ENCODE assay signal across 17 mouse cellular contexts in the genomic region with DNA sequence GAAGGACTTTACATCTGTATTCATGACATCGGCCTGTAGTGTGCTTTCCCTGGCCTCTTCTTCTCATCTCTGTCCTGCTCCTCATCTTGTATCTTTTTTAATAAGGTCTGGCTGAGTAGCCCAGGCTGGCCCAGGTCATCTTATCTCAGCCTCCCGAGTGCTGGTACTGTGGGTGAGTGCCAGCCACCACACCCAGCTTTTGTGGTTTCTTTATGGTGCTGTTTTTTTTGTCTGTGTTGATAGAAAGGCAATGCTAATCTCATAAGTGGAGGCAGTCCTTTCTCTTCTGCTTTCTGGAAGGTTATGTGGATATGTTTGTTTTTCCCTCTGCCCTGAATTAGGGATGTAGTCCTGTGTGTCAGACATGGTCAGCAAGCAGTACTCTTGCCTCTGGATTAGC. TPM values are rescaled to one million over a fixed set of nuclear protein-coding genes. Genes with fewer than 3 reads are reported as not detected.
A peak's percentile ranks its signal among the peaks of the same experiment; 100 is the strongest.
DNase-seq lines count a peak whose midpoint lies in the region; ATAC-seq lines count a peak whose summit lies in the region.
"Had no signal": no experiment of that assay in that cellular context is flagged by ENCODE, and none has a peak within 500 bp of the region (broad histone marks: within the 10 kb centered on the region; RNA-seq: fewer than 3 reads in every experiment).

No protein-coding gene starts in this region.

- no peaks in the 10 kb centered on the region for H3K9me3 ChIP-seq in midbrain, embryonic 11.5 days (ENCODE audit: control insufficient read depth, low read length)

- H3K4me2 ChIP-seq in midbrain, embryonic 11.5 days: no peak overlapping the region

- ATAC-seq in megakaryocyte-erythroid progenitor cell, adult 5-6 weeks (replicated peaks; ENCODE audit: low FRiP score, low TSS enrichment, poor library complexity, severe bottlenecking): peak; percentile 78
- no peak for ATAC-seq in midbrain, embryonic 11.5 days (ENCODE audit: low FRiP score)
- ATAC-seq: Patski had no signal

- peak; percentile 61 for DNase-seq in spleen, adult 12 weeks (ENCODE audit: low spot score)
- no peak for DNase-seq in spleen, adult 18-20 months
- DNase-seq in c-Kit-positive CD71-positive TER-119-positive erythroid progenitor cells, embryonic 14.5 days (ENCODE audit: low spot score): peak; percentile 68
- DNase-seq in liver: peak; percentile 78
- no peak for DNase-seq in thymus, adult 18-20 months
- no peak for DNase-seq in layer of hippocampus, postnatal 10 days (ENCODE audit: low spot score in 2 of 2)
- no peak for DNase-seq in midbrain, embryonic 11.5 days (ENCODE audit: low spot score, missing footprints)
- DNase-seq: cerebellum, adult 9-10 months; heart, postnatal 10 days; kidney, adult 9 months; thymus, postnatal 25 days had no signal

- 88% methylated on average over 2 of the region's 2 CpGs for WGBS in midbrain, embryonic 11.5 days

- H3K4me3 ChIP-seq in midbrain, embryonic 11.5 days (ENCODE audit: low read depth, low read length): no peak overlapping the region
- H3K4me3 ChIP-seq: left cerebral cortex, adult 2 months had no signal

- H3K27ac ChIP-seq in midbrain, embryonic 11.5 days (ENCODE audit: low read depth, low read length): no peak overlapping the region
- H3K27ac ChIP-seq: left cerebral cortex, adult 2 months had no signal

- H3K4me1 ChIP-seq in midbrain, embryonic 11.5 days (ENCODE audit: control insufficient read depth, insufficient read depth, low read length): peaks cover 3% of the 10 kb centered on the region

- no peaks in the 10 kb centered on the region; the same call in 1 of the 2 replicates for H3K36me3 ChIP-seq in midbrain, embryonic 11.5 days (ENCODE audit: control insufficient read depth, insufficient read depth, low read length)

- no peaks in the 10 kb centered on the region for H3K27me3 ChIP-seq in midbrain, embryonic 11.5 days (ENCODE audit: control insufficient read depth, insufficient read depth, low read length)
- H3K27me3 ChIP-seq: Patski had no signal

- H3K9ac ChIP-seq in midbrain, embryonic 11.5 days (ENCODE audit: low read length): no peak overlapping the region

RNA-seq across cellular contexts. Expression of a gene that starts 28.2 kb away (rescaled TPM):
- 31.6 and 33.3 TPM in 2 replicates for total RNA-seq in megakaryocyte-erythroid progenitor cell, adult 5-6 weeks (2014; fragmentation: Nextera tagmentation)
- total RNA-seq in megakaryocyte-erythroid progenitor cell, adult 5-6 weeks (2017): 9.4 and 10.0 TPM in 2 replicates
- 100 to 1,000 TPM; 129 to 132 TPM for total RNA-seq in layer of hippocampus, postnatal 10 days (2021)
- polyA plus RNA-seq in midbrain, embryonic 11.5 days (2014; fragmentation: Nextera tagmentation; extraction: Ambion mirVana): 17.3 and 17.5 TPM in 2 replicates

RNA-seq across cellular contexts. Expression of a gene that starts 31.8 kb away (rescaled TPM):
- total RNA-seq in megakaryocyte-erythroid progenitor cell, adult 5-6 weeks (2014; fragmentation: Nextera tagmentation): 2.6 TPM in 1 of 2 replicates, not detected in the other
- not detected in 2 replicates for total RNA-seq in megakaryocyte-erythroid progenitor cell, adult 5-6 weeks (2017)
- total RNA-seq in layer of hippocampus, postnatal 10 days (2021): under 1 TPM; 0.45 to 0.64 TPM
- polyA plus RNA-seq in midbrain, embryonic 11.5 days (2014; fragmentation: Nextera tagmentation; extraction: Ambion mirVana): not detected in 2 replicates
- total RNA-seq: heart, adult 8-10 months; liver, adult 2 months had no signal
- polyA plus RNA-seq: hindbrain, embryonic 16.5 days; Patski had no signal

RNA-seq across cellular contexts. Expression of a gene that starts 42.0 kb away (rescaled TPM):
- 79.6 and 114 TPM in 2 replicates for total RNA-seq in megakaryocyte-erythroid progenitor cell, adult 5-6 weeks (2014; fragmentation: Nextera tagmentation)
- 58.8 and 83.3 TPM in 2 replicates for total RNA-seq in megakaryocyte-erythroid progenitor cell, adult 5-6 weeks (2017)
- total RNA-seq in layer of hippocampus, postnatal 10 days (2021): 10 to 100 TPM; 55.7 to 66.6 TPM
- polyA plus RNA-seq in midbrain, embryonic 11.5 days (2014; fragmentation: Nextera tagmentation; extraction: Ambion mirVana): 51.9 and 53.0 TPM in 2 replicates

RNA-seq across cellular contexts. Expression of a gene that starts 55.5 kb away (rescaled TPM):
- total RNA-seq in megakaryocyte-erythroid progenitor cell, adult 5-6 weeks (2014; fragmentation: Nextera tagmentation): 131 and 142 TPM in 2 replicates
- total RNA-seq in megakaryocyte-erythroid progenitor cell, adult 5-6 weeks (2017): 30.7 and 54.1 TPM in 2 replicates
- 10 to 100 TPM; 87.3 to 89.5 TPM for total RNA-seq in layer of hippocampus, postnatal 10 days (2021)
- 19.2 and 21.4 TPM in 2 replicates for polyA plus RNA-seq in midbrain, embryonic 11.5 days (2014; fragmentation: Nextera tagmentation; extraction: Ambion mirVana)

Comparison
In these comparisons a context has a peak if more than half of its experiments do, and no peak if none do; other contexts are left out.
1. DNase-seq: peak in spleen, adult 12 weeks (single experiment), c-Kit-positive CD71-positive TER-119-positive erythroid progenitor cells, embryonic 14.5 days (single experiment) and liver (single experiment); none in spleen, adult 18-20 months (0 of 2), thymus, adult 18-20 months (0 of 2), layer of hippocampus, postnatal 10 days (0 of 2) and midbrain, embryonic 11.5 days (single experiment).